Mouse (Mus musculus) MEL (cell line): Measurements from ENCODE around the gene Fus.

Source experiments
- GABPA ChIP-seq: IDR thresholded peaks from 2 replicates; pipeline ENCODE4 v1.6.1; 2012; ENCODE audit warnings: low read depth, mild to moderate bottlenecking, inconsistent platforms, low read length, improper control_type of control experiment, moderate library complexity
- MYB ChIP-seq: IDR thresholded peaks from 2 replicates; pipeline ENCODE4 v1.6.1; 2011; ENCODE audit warnings: mild to moderate bottlenecking, low read depth, low read length, improper control_type of control experiment
- RCOR1 ChIP-seq: IDR thresholded peaks from 2 replicates; pipeline ENCODE4 v1.6.1; 2012; ENCODE audit warnings: low read depth, mild to moderate bottlenecking, inconsistent platforms, low read length, improper control_type of control experiment

DNA sequence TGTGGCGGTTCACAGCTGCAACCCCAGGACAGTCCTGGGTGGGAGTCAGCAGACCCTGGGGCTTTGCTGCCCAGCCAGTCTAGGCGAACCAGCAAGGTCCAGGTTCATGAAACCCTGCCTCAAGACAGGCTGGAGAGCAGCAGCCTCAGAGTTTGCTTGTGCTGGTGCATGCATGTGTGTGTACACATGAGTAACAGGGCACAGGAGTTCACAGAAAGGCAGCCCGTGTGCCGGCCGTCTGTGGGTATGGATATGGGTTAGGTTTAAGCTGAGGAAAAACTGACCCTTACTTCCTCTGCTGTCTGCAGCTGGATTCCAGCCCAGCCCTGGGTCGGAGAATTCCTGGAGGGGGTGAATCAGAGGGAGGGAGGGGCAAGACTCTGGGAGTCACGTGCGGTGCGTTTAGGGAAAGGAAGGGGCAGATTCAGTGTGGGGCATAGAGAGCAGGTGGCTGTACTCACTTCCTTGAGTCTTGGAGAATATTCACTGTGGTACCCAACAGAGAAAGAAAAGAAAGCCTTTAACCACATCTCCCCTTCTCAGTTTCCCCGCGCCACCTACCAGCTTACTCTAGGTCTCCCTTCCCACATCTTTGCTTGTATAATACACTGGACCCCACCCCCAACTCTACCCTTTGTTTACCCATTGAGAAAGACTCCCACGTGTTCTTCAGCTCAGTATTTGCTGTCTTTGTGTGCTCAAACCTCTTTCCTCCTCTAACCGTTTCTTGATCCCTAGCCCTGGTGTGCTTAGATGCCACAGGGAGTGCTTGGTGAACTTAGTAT lies 35.7 kb upstream of the Fus start:
- no peak for TF ChIP-seq RCOR1
- TF ChIP-seq MYB = no peak
- TF ChIP-seq GABPA = no peak
